Mouse (Mus musculus): ENCODE results near the gene Sipa1l2. TPM values are rescaled to one million over a fixed set of nuclear protein-coding genes. Genes with fewer than 3 reads are reported as not detected.

Sipa1l2 gene
- polyA plus RNA-seq, 2 experiments: 0.47 to 0.69 TPM

- ATAC-seq (ENCODE audit: insufficient read depth) (no peak), DNase-seq (ENCODE audit: low read depth in 3 of 3, low spot score in 3 of 3) (no peak)
- Histone ChIP-seq H3K4me2 (ENCODE audit: low read depth) (no peak overlapping the region), H3K36me3 (replicated peaks; ENCODE audit: control insufficient read depth, insufficient read depth, low read depth) (no peaks in the 10 kb centered on the region), H3K4me3 (ENCODE audit: insufficient read depth in 1 of 2, low read depth in 2 of 2, low read length in 2 of 2) (no peak overlapping the region), H3K27ac (no peak overlapping the region), H3K9me3 (ENCODE audit: control insufficient read depth, low read length) (no peaks in the 10 kb centered on the region), H3K4me1 (replicated peaks; ENCODE audit: control insufficient read depth in 2 of 2, insufficient read depth in 2 of 2, low read length in 1 of 2) (peaks cover 0 to 14% of the 10 kb centered on the region in 2 experiments; a peak in 2 of 4 replicates), H3K9ac (replicated peaks) (no peak overlapping the region), H3K27me3 (ENCODE audit: control insufficient read depth, insufficient read depth, low read length) (no peaks in the 10 kb centered on the region)
- WGBS (ENCODE audit: insufficient replicate concordance): 6% methylated on average over 8 of the region's 8 CpGs
- TF ChIP-seq EP300 (IDR thresholded peaks at IDR 0.05; ENCODE audit: low read depth) (no peak), CTCF (IDR thresholded peaks at IDR 0.05; ENCODE audit: low read depth) (no peak)
Observed at GRCm38 (mm10) chr8:125391271-125391670, 178.3 kb downstream of the Sipa1l2 start.

GRCm38 (mm10) chr8:125390506-125390895 lies 179.1 kb downstream of the Sipa1l2 start:
- TF ChIP-seq CTCF (IDR thresholded peaks at IDR 0.05; ENCODE audit: low read depth) (no peak), EP300 (IDR thresholded peaks at IDR 0.05; ENCODE audit: low read depth) (no peak)
- peaks cover 0 to 18% of the 10 kb centered on the region in 2 experiments; a peak in 2 of 4 replicates for H3K4me1 ChIP-seq (replicated peaks; ENCODE audit: control insufficient read depth in 2 of 2, insufficient read depth in 2 of 2, low read length in 1 of 2)
- H3K4me3 ChIP-seq (ENCODE audit: insufficient read depth in 1 of 2, low read depth in 2 of 2, low read length in 2 of 2): no peak overlapping the region
- no peak overlapping the region for H3K4me2 ChIP-seq (ENCODE audit: low read depth)
- no peak overlapping the region for H3K9ac ChIP-seq (replicated peaks)
- no peaks in the 10 kb centered on the region for H3K27me3 ChIP-seq (ENCODE audit: control insufficient read depth, insufficient read depth, low read length)
- no peaks in the 10 kb centered on the region for H3K9me3 ChIP-seq (ENCODE audit: control insufficient read depth, low read length)
- no peak overlapping the region for H3K27ac ChIP-seq
- no peak for ATAC-seq (ENCODE audit: insufficient read depth)
- DNase-seq (ENCODE audit: low read depth in 3 of 3, low spot score in 3 of 3): no peak
- WGBS (ENCODE audit: insufficient replicate concordance): 57% methylated on average over 6 of the region's 6 CpGs
- no peaks in the 10 kb centered on the region for H3K36me3 ChIP-seq (replicated peaks; ENCODE audit: control insufficient read depth, insufficient read depth, low read depth)

GRCm38 (mm10) chr8:125389756-125390505 lies 179.7 kb downstream of the Sipa1l2 start:
- 55% methylated on average over 13 of the region's 13 CpGs for WGBS (ENCODE audit: insufficient replicate concordance)
- no peak for ATAC-seq (ENCODE audit: insufficient read depth)
- Histone ChIP-seq H3K4me2 (ENCODE audit: low read depth) (no peak overlapping the region), H3K9ac (replicated peaks) (no peak overlapping the region), H3K27ac (no peak overlapping the region), H3K9me3 (ENCODE audit: control insufficient read depth, low read length) (no peaks in the 10 kb centered on the region), H3K4me1 (replicated peaks; ENCODE audit: control insufficient read depth in 2 of 2, insufficient read depth in 2 of 2, low read length in 1 of 2) (peaks cover 0 to 22% of the 10 kb centered on the region in 2 experiments; a peak in 2 of 4 replicates), H3K4me3 (ENCODE audit: insufficient read depth in 1 of 2, low read depth in 2 of 2, low read length in 2 of 2) (no peak overlapping the region), H3K36me3 (replicated peaks; ENCODE audit: control insufficient read depth, insufficient read depth, low read depth) (no peaks in the 10 kb centered on the region), H3K27me3 (ENCODE audit: control insufficient read depth, insufficient read depth, low read length) (no peaks in the 10 kb centered on the region)
- DNase-seq (ENCODE audit: low read depth in 3 of 3, low spot score in 3 of 3): no peak
- no peak for TF ChIP-seq EP300 (IDR thresholded peaks at IDR 0.05; ENCODE audit: low read depth)
- no peak for TF ChIP-seq CTCF (IDR thresholded peaks at IDR 0.05; ENCODE audit: low read depth)

GRCm38 (mm10) chr8:125389280-125389679 lies 180.3 kb downstream of the Sipa1l2 start:
- H3K4me1 ChIP-seq (replicated peaks; ENCODE audit: control insufficient read depth in 2 of 2, insufficient read depth in 2 of 2, low read length in 1 of 2): peaks cover 0 to 22% of the 10 kb centered on the region in 2 experiments; a peak in 2 of 4 replicates
- no peaks in the 10 kb centered on the region for H3K36me3 ChIP-seq (replicated peaks; ENCODE audit: control insufficient read depth, insufficient read depth, low read depth)
- H3K9me3 ChIP-seq (ENCODE audit: control insufficient read depth, low read length): no peaks in the 10 kb centered on the region
- no peak for DNase-seq (ENCODE audit: low read depth in 3 of 3, low spot score in 3 of 3)
- TF ChIP-seq CTCF (IDR thresholded peaks at IDR 0.05; ENCODE audit: low read depth) (no peak), EP300 (IDR thresholded peaks at IDR 0.05; ENCODE audit: low read depth) (no peak)
- no peak for ATAC-seq (ENCODE audit: insufficient read depth)
- 32% methylated on average over 5 of the region's 5 CpGs for WGBS (ENCODE audit: insufficient replicate concordance)
- no peak overlapping the region for H3K4me2 ChIP-seq (ENCODE audit: low read depth)
- no peak overlapping the region for H3K4me3 ChIP-seq (ENCODE audit: insufficient read depth in 1 of 2, low read depth in 2 of 2, low read length in 2 of 2)
- H3K27me3 ChIP-seq (ENCODE audit: control insufficient read depth, insufficient read depth, low read length): no peaks in the 10 kb centered on the region
- H3K27ac ChIP-seq: no peak overlapping the region
- H3K9ac ChIP-seq (replicated peaks): no peak overlapping the region

- no peaks in the 10 kb centered on the region for H3K36me3 ChIP-seq (replicated peaks; ENCODE audit: control insufficient read depth, insufficient read depth, low read depth)
- H3K27me3 ChIP-seq (ENCODE audit: control insufficient read depth, insufficient read depth, low read length): no peaks in the 10 kb centered on the region
- no peaks in the 10 kb centered on the region for H3K9me3 ChIP-seq (ENCODE audit: control insufficient read depth, low read length)
- H3K4me1 ChIP-seq (replicated peaks; ENCODE audit: control insufficient read depth in 2 of 2, insufficient read depth in 2 of 2, low read length in 1 of 2): peaks cover 0 to 22% of the 10 kb centered on the region in 2 experiments; a peak in 2 of 4 replicates
- H3K4me2 ChIP-seq (ENCODE audit: low read depth): no peak overlapping the region
- 35% methylated on average over 13 of the region's 13 CpGs for WGBS (ENCODE audit: insufficient replicate concordance)
- DNase-seq (ENCODE audit: low read depth in 3 of 3, low spot score in 3 of 3) (no peak), ATAC-seq (ENCODE audit: insufficient read depth) (no peak)
- H3K9ac ChIP-seq (replicated peaks): no peak overlapping the region
- TF ChIP-seq CTCF (IDR thresholded peaks at IDR 0.05; ENCODE audit: low read depth) (no peak), EP300 (IDR thresholded peaks at IDR 0.05; ENCODE audit: low read depth) (no peak)
- no peak overlapping the region for H3K4me3 ChIP-seq (ENCODE audit: insufficient read depth in 1 of 2, low read depth in 2 of 2, low read length in 2 of 2)
- H3K27ac ChIP-seq: no peak overlapping the region
Observed at GRCm38 (mm10) chr8:125388404-125389180, 181.0 kb downstream of the Sipa1l2 start.
